In genomic region chr13:15078635-15079094, GRCm38 (mm10) we compare ENCODE assay signal across 16 mouse cellular contexts.
DNase-seq lines count a peak whose midpoint lies in the region; ATAC-seq lines count a peak whose summit lies in the region.
"Had no signal": no experiment of that assay in that cellular context is flagged by ENCODE, and none has a peak within 500 bp of the region (broad histone marks: within the 10 kb centered on the region; RNA-seq: fewer than 3 reads in every experiment).

No protein-coding gene starts in this region.

- ATAC-seq in limb, embryonic 11.5 days (ENCODE audit: insufficient number of reproducible peaks, low FRiP score, low TSS enrichment, low read depth): 0 out of 2 replicates have a peak, but pooled peaks have one; percentile 44
- ATAC-seq in intestine, embryonic 15.5 days: peak; percentile 69

- no peaks in the 10 kb centered on the region for H3K36me3 ChIP-seq in limb, embryonic 11.5 days (ENCODE audit: control insufficient read depth, insufficient read depth, low read length)
- no peaks in the 10 kb centered on the region for H3K36me3 ChIP-seq in limb, embryonic 10.5 days
- no peaks in the 10 kb centered on the region for H3K36me3 ChIP-seq in intestine, embryonic 15.5 days
- H3K36me3 ChIP-seq: embryonic facial prominence, embryonic 13.5 days had no signal

- no peaks in the 10 kb centered on the region for H3K27me3 ChIP-seq in limb, embryonic 11.5 days (ENCODE audit: control insufficient read depth, insufficient read depth, low read length)
- no peaks in the 10 kb centered on the region for H3K27me3 ChIP-seq in limb, embryonic 10.5 days (ENCODE audit: low read depth, poor library complexity, severe bottlenecking)
- no peaks in the 10 kb centered on the region for H3K27me3 ChIP-seq in intestine, embryonic 15.5 days (replicated peaks)
- H3K27me3 ChIP-seq: embryonic facial prominence, embryonic 13.5 days had no signal

- WGBS in limb, embryonic 11.5 days: 79% methylated on average over 2 of the region's 2 CpGs
- WGBS in limb, embryonic 10.5 days: 87% methylated on average over 2 of the region's 2 CpGs
- WGBS in intestine, embryonic 15.5 days: 48% methylated on average over 2 of the region's 2 CpGs

- no peak overlapping the region for H3K4me3 ChIP-seq in limb, embryonic 11.5 days (ENCODE audit: low read depth, low read length)
- no peak overlapping the region for H3K4me3 ChIP-seq in limb, embryonic 10.5 days
- H3K4me3 ChIP-seq in intestine, embryonic 15.5 days (replicated peaks): no peak overlapping the region
- H3K4me3 ChIP-seq: embryonic facial prominence, embryonic 13.5 days; heart, adult 2 months had no signal

- no peak overlapping the region for H3K27ac ChIP-seq in limb, embryonic 11.5 days (replicated peaks; ENCODE audit: low read depth, low read length)
- no peak overlapping the region for H3K27ac ChIP-seq in limb, embryonic 10.5 days
- H3K27ac ChIP-seq in intestine, embryonic 15.5 days: peak overlapping the region; percentile 60; the same call in 1 of the 2 replicates
- H3K27ac ChIP-seq: embryonic facial prominence, embryonic 13.5 days; heart, adult 2 months; kidney, postnatal 0 days; liver, embryonic 14.5 days had no signal

- H3K4me1 ChIP-seq in limb, embryonic 11.5 days (ENCODE audit: control insufficient read depth, insufficient read depth, low read length): no peaks in the 10 kb centered on the region
- H3K4me1 ChIP-seq in limb, embryonic 10.5 days: peaks cover 9% of the 10 kb centered on the region
- no peaks in the 10 kb centered on the region for H3K4me1 ChIP-seq in intestine, embryonic 15.5 days (replicated peaks)

- H3K9ac ChIP-seq in limb, embryonic 11.5 days (ENCODE audit: low read length): no peak overlapping the region
- H3K9ac ChIP-seq in intestine, embryonic 15.5 days: no peak overlapping the region
- H3K9ac ChIP-seq: embryonic facial prominence, embryonic 13.5 days; liver, embryonic 14.5 days had no signal

- H3K9me3 ChIP-seq in limb, embryonic 11.5 days (ENCODE audit: control insufficient read depth, low read length): no peaks in the 10 kb centered on the region
- no peaks in the 10 kb centered on the region for H3K9me3 ChIP-seq in limb, embryonic 10.5 days (replicated peaks)
- no peaks in the 10 kb centered on the region for H3K9me3 ChIP-seq in intestine, embryonic 15.5 days
- H3K9me3 ChIP-seq: embryonic facial prominence, embryonic 13.5 days had no signal

- DNase-seq in embryo, embryonic 10.5 days (ENCODE audit: low spot score): peak; percentile 9
- no peak for DNase-seq in embryo, embryonic 11 days
- no peak for DNase-seq in limb, embryonic 11.5 days (ENCODE audit: low spot score)
- no peak for DNase-seq in limb, embryonic 10.5 days (ENCODE audit: low spot score)
- peak; percentile 13 for DNase-seq in brain, adult 2 months (ENCODE audit: low read depth, low spot score)
- no peak for DNase-seq in thymus, postnatal 14 days
- DNase-seq in spleen, postnatal 36 days (ENCODE audit: low spot score in 2 of 2): no peak
- DNase-seq: adrenal gland, postnatal 36 days; cerebellum, adult 2 months; heart, adult 2 months; heart, postnatal 36 days; thymus, postnatal 25 days had no signal

- no peak overlapping the region for H3K4me2 ChIP-seq in limb, embryonic 11.5 days (ENCODE audit: low read depth, severe bottlenecking)
- H3K4me2 ChIP-seq in intestine, embryonic 15.5 days (replicated peaks): no peak overlapping the region
- H3K4me2 ChIP-seq: embryonic facial prominence, embryonic 13.5 days had no signal

Comparison
In these comparisons a context has a peak if more than half of its experiments do, and no peak if none do; other contexts are left out.
1. DNase-seq: peak in embryo, embryonic 10.5 days (single experiment) and brain, adult 2 months (single experiment); none in embryo, embryonic 11 days (single experiment), limb, embryonic 11.5 days (single experiment), limb, embryonic 10.5 days (single experiment), thymus, postnatal 14 days (single experiment) and spleen, postnatal 36 days (0 of 2).